Mouse (Mus musculus): ENCODE data around the gene Cux1. TPM values are rescaled to one million over a fixed set of nuclear protein-coding genes. Genes with fewer than 3 reads are reported as not detected.

Cux1 gene
- polyA plus RNA-seq, 1 experiment from 2014 or later: 163 TPM

DNA sequence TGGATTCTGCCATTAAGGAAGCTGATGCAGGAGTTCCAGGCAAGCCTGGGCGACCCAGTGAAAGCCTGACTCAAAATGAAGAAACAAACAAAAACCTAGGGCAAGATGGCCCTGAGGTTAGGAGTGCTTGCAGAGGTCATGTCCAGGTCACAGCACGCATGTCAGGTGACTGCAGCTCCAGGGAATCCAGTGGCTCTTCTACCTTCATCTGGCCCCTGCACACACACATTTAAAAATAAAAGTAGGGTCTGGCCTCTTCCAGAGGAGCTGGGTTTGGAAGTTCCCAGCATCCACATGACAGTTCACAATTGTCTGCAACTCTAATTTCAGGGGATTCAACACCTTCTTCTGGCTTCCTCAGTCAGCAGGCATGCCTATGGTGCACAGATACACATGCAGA, 21.7 kb upstream of the Cux1 start:
- Histone ChIP-seq H3K27ac (ENCODE audit: low read depth, low read length) (no peak overlapping the region), H3K9me3 (ENCODE audit: control insufficient read depth, low read length) (no peaks in the 10 kb centered on the region), H3K4me2 (ENCODE audit: low read depth, low read length, severe bottlenecking) (no peak overlapping the region), H3K4me1 (replicated peaks; ENCODE audit: control insufficient read depth, insufficient read depth, low read length) (no peaks in the 10 kb centered on the region), H3K4me3 (ENCODE audit: low read depth, low read length) (no peak overlapping the region), H3K36me3 (ENCODE audit: control insufficient read depth, insufficient read depth, low read length) (no peaks in the 10 kb centered on the region), H3K27me3 (ENCODE audit: control insufficient read depth, insufficient read depth, low read length) (no peaks in the 10 kb centered on the region), H3K9ac (ENCODE audit: low read length) (no peak overlapping the region)
- DNase-seq (ENCODE audit: low spot score) (no peak), ATAC-seq (replicated peaks; ENCODE audit: low FRiP score) (no peak)
- WGBS: 74% methylated on average over 2 of the region's 2 CpGs

DNA sequence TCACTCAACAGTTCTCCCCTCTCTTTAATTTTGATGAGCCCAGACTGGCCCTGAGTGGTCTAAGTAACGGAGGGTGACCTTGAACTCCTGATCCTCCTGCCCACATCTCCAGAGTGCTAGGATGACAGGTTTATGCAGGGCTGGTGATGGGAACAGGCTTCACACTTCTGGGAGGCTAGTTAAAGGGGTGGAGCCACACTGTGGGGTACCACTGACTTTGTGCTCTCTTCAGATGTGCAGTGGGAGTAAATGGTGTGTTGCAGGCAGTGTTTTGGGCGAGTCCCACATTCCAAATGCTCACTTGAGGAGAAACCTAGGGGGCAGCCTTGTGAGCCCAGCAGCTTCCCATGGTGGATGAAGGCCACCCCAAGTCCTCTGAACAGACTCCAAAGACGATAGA, 21.2 kb upstream of the Cux1 start:
- Histone ChIP-seq H3K4me2 (ENCODE audit: low read depth, low read length, severe bottlenecking) (no peak overlapping the region), H3K9me3 (ENCODE audit: control insufficient read depth, low read length) (no peaks in the 10 kb centered on the region), H3K27ac (ENCODE audit: low read depth, low read length) (no peak overlapping the region), H3K36me3 (ENCODE audit: control insufficient read depth, insufficient read depth, low read length) (no peaks in the 10 kb centered on the region), H3K4me1 (replicated peaks; ENCODE audit: control insufficient read depth, insufficient read depth, low read length) (no peaks in the 10 kb centered on the region), H3K4me3 (ENCODE audit: low read depth, low read length) (no peak overlapping the region), H3K9ac (ENCODE audit: low read length) (no peak overlapping the region), H3K27me3 (ENCODE audit: control insufficient read depth, insufficient read depth, low read length) (no peaks in the 10 kb centered on the region)
- ATAC-seq (replicated peaks; ENCODE audit: low FRiP score) (no peak), DNase-seq (ENCODE audit: low spot score) (no peak)
- 75% methylated on average over 3 of the region's 3 CpGs for WGBS

DNA sequence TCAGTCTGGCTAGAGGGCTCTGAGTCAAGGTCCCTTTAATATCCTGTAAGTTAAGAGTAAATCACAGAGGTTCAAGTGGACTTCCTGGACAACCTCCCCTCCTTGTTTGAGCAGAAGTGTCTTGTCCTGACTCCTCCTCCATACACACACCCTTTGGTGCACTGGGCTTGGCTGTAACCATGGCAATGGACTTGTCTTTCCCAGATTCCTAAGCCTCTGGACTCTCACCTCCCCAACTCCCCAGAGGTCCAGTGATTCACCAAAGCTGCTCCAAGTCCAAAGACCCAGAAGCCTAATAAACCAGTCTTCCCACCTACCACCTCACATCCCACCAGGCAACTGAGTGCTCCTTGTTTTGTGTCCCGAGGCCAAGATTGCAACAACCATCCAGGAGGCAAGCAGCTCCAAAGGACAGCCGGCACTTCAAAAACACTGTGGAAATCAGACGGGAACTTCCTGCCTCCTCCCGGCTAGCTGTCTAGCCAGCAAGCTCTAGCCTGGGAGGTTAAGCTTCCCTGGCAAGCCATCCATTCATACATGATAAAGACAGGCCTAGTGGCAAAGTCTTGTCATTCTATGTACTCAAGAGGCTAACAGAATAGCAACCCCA, 17.5 kb upstream of the Cux1 start:
- DNase-seq (ENCODE audit: low spot score) (no peak), ATAC-seq (replicated peaks; ENCODE audit: low FRiP score) (no peak)
- Histone ChIP-seq H3K27me3 (ENCODE audit: control insufficient read depth, insufficient read depth, low read length) (peaks cover 11% of the 10 kb centered on the region), H3K36me3 (ENCODE audit: control insufficient read depth, insufficient read depth, low read length) (no peaks in the 10 kb centered on the region), H3K9me3 (ENCODE audit: control insufficient read depth, low read length) (no peaks in the 10 kb centered on the region), H3K4me2 (ENCODE audit: low read depth, low read length, severe bottlenecking) (no peak overlapping the region), H3K4me3 (ENCODE audit: low read depth, low read length) (no peak overlapping the region), H3K27ac (ENCODE audit: low read depth, low read length) (no peak overlapping the region), H3K9ac (ENCODE audit: low read length) (no peak overlapping the region), H3K4me1 (replicated peaks; ENCODE audit: control insufficient read depth, insufficient read depth, low read length) (no peaks in the 10 kb centered on the region)
- 59% methylated on average over 4 of the region's 4 CpGs for WGBS

DNA sequence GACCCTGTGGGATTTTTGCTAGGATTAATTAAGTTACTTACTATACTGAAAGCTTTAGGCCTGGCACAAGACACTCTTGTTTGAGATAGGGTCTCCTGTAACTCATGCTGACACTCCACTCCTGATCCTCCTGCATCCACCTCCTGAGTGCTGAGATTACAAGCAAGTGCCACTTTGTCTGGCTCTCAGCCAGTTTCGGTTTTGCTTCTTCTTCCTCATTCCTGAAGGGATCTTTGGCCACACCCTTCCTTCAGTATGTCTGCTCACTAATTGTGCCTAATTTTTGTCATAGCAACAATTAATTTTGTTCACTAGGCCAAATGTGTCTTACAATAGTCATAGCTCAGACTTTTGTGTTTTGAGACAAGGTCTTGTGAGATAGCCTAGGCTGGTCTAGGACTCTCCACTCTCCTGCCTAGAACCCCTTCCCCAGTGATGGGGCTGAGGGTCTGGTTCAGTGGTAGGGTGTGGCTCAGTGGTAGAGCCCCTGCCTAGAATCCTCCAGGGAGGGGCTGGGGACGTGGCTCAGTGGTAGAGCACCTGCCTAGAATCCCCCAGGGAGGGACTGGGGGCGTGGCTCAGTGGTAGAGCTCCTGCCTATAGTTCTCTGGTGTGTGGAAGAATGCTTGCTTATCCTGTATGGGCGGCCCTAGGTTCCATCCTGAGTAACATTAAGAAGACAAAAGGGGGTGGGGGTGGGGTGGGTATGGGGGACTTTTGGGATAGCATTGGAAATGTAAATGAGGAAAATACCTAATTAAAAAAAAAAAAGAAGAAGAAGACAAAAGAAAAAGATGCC, 16.6 kb upstream of the Cux1 start:
- Histone ChIP-seq H3K27ac (ENCODE audit: low read depth, low read length) (no peak overlapping the region), H3K4me2 (ENCODE audit: low read depth, low read length, severe bottlenecking) (no peak overlapping the region), H3K4me1 (replicated peaks; ENCODE audit: control insufficient read depth, insufficient read depth, low read length) (no peaks in the 10 kb centered on the region), H3K9me3 (ENCODE audit: control insufficient read depth, low read length) (no peaks in the 10 kb centered on the region), H3K4me3 (ENCODE audit: low read depth, low read length) (no peak overlapping the region), H3K9ac (ENCODE audit: low read length) (no peak overlapping the region), H3K27me3 (ENCODE audit: control insufficient read depth, insufficient read depth, low read length) (peaks cover 11% of the 10 kb centered on the region), H3K36me3 (ENCODE audit: control insufficient read depth, insufficient read depth, low read length) (no peaks in the 10 kb centered on the region)
- ATAC-seq (replicated peaks; ENCODE audit: low FRiP score): no peak
- WGBS: 81% methylated on average over 4 of the region's 4 CpGs
- no peak for DNase-seq (ENCODE audit: low spot score)

DNA sequence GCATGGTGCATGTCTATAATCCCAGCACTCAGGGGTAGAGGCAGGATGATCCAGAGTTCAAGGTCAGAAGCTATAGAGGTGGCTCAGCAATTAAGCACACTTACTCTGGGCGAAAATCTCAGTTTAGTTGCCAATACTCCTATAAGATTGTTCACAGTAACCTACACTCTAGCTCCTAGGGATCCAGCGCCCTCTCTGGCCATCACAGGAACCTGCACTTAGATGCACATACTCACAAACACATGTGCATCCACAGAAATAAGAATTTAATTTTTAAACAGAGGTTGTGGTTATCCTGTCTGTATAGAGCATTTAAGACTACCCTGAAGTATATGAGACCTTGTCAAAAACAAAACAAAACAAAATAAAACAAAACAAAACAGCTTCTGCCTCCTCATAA, 16.0 kb upstream of the Cux1 start:
- ATAC-seq (replicated peaks; ENCODE audit: low FRiP score) (no peak), DNase-seq (ENCODE audit: low spot score) (no peak)
- no peak overlapping the region for H3K4me3 ChIP-seq (ENCODE audit: low read depth, low read length)
- H3K9me3 ChIP-seq (ENCODE audit: control insufficient read depth, low read length): no peaks in the 10 kb centered on the region
- H3K27me3 ChIP-seq (ENCODE audit: control insufficient read depth, insufficient read depth, low read length): peaks cover 11% of the 10 kb centered on the region
- H3K4me2 ChIP-seq (ENCODE audit: low read depth, low read length, severe bottlenecking): no peak overlapping the region
- no peak overlapping the region for H3K9ac ChIP-seq (ENCODE audit: low read length)
- WGBS: 86% methylated on average over 2 of the region's 2 CpGs
- H3K4me1 ChIP-seq (replicated peaks; ENCODE audit: control insufficient read depth, insufficient read depth, low read length): no peaks in the 10 kb centered on the region
- H3K27ac ChIP-seq (ENCODE audit: low read depth, low read length): no peak overlapping the region
- no peaks in the 10 kb centered on the region for H3K36me3 ChIP-seq (ENCODE audit: control insufficient read depth, insufficient read depth, low read length)

DNA sequence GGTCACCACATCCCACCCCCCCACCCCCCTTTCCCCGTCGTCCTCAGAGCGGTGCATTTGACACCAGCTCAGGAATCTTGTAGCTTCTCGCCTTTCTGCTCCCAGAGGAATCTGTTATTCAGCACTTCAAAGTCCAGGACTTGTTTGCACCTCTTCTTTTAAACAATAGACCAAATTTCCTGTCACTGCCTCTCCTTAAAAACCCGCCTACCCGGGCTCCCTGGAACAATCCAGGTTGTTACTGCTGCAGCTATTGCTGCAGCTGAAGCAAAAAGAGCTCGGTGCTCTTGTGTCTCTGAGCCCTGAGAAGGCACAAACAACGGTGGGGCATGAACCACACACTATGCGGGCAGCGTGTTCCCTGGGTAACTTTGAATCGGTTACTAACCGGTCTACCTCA, 14.9 kb upstream of the Cux1 start:
- ATAC-seq (replicated peaks; ENCODE audit: low FRiP score) (no peak), DNase-seq (ENCODE audit: low spot score) (no peak)
- no peak overlapping the region for H3K4me2 ChIP-seq (ENCODE audit: low read depth, low read length, severe bottlenecking)
- no peak overlapping the region for H3K9ac ChIP-seq (ENCODE audit: low read length)
- H3K9me3 ChIP-seq (ENCODE audit: control insufficient read depth, low read length): no peaks in the 10 kb centered on the region
- H3K4me1 ChIP-seq (replicated peaks; ENCODE audit: control insufficient read depth, insufficient read depth, low read length): no peaks in the 10 kb centered on the region
- no peak overlapping the region for H3K4me3 ChIP-seq (ENCODE audit: low read depth, low read length)
- H3K36me3 ChIP-seq (ENCODE audit: control insufficient read depth, insufficient read depth, low read length): no peaks in the 10 kb centered on the region
- WGBS: 11% methylated on average over 12 of the region's 12 CpGs
- H3K27me3 ChIP-seq (ENCODE audit: control insufficient read depth, insufficient read depth, low read length): peaks cover 11% of the 10 kb centered on the region
- H3K27ac ChIP-seq (ENCODE audit: low read depth, low read length): no peak overlapping the region

DNA sequence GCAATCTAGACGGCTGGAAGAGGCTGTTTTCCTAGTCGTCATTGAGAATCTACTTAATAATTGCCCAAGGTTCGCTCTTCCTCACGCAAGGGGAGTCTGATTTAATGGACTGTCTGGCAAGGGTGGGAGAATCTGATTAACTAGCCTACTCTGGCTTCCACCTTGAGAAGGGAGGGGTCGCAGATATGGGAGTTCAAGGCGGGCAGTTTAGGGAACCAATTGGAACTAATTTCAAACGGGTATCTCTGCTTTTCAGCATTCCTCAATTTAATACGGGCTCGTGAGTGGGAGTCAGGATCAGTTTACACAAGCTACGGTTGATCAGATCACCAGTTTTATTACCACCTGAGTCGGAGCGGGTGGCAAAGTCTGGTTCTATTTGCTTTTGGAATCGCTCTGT, 14.3 kb upstream of the Cux1 start:
- ATAC-seq (replicated peaks; ENCODE audit: low FRiP score) (no peak), DNase-seq (ENCODE audit: low spot score) (no peak)
- Histone ChIP-seq H3K27me3 (ENCODE audit: control insufficient read depth, insufficient read depth, low read length) (peaks cover 11% of the 10 kb centered on the region), H3K9ac (ENCODE audit: low read length) (no peak overlapping the region), H3K4me3 (ENCODE audit: low read depth, low read length) (no peak overlapping the region), H3K9me3 (ENCODE audit: control insufficient read depth, low read length) (no peaks in the 10 kb centered on the region), H3K4me1 (replicated peaks; ENCODE audit: control insufficient read depth, insufficient read depth, low read length) (no peaks in the 10 kb centered on the region), H3K27ac (ENCODE audit: low read depth, low read length) (no peak overlapping the region), H3K36me3 (ENCODE audit: control insufficient read depth, insufficient read depth, low read length) (no peaks in the 10 kb centered on the region), H3K4me2 (ENCODE audit: low read depth, low read length, severe bottlenecking) (no peak overlapping the region)
- 3% methylated on average over 13 of the region's 13 CpGs for WGBS

DNA sequence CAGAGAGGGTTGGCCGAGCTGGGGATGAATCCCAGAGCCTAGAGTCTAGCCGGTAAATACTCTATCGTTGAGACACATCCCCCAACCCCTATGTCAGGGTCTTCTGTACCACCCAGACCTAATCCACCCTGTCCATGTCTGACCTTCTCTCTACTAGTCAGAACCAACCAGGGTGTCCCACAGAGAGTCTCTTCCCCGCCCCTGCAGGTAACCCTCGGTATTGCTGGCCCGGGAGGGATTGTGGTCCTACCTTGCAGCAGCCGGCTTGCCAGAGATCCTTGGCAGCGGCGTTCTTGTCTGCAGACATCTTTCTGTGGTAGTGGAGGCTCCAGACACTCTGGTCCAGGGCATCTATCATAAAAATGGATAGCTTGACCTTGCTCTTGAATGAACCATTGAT, 13.9 kb upstream of the Cux1 start:
- no peak overlapping the region for H3K4me2 ChIP-seq (ENCODE audit: low read depth, low read length, severe bottlenecking)
- no peak overlapping the region for H3K9ac ChIP-seq (ENCODE audit: low read length)
- no peak overlapping the region for H3K4me3 ChIP-seq (ENCODE audit: low read depth, low read length)
- H3K9me3 ChIP-seq (ENCODE audit: control insufficient read depth, low read length): no peaks in the 10 kb centered on the region
- no peaks in the 10 kb centered on the region for H3K4me1 ChIP-seq (replicated peaks; ENCODE audit: control insufficient read depth, insufficient read depth, low read length)
- H3K27me3 ChIP-seq (ENCODE audit: control insufficient read depth, insufficient read depth, low read length): peaks cover 11% of the 10 kb centered on the region
- DNase-seq (ENCODE audit: low spot score) (peak; percentile 78), ATAC-seq (replicated peaks; ENCODE audit: low FRiP score) (no peak)
- H3K36me3 ChIP-seq (ENCODE audit: control insufficient read depth, insufficient read depth, low read length): no peaks in the 10 kb centered on the region
- 18% methylated on average over 9 of the region's 9 CpGs for WGBS
- no peak overlapping the region for H3K27ac ChIP-seq (ENCODE audit: low read depth, low read length)

DNA sequence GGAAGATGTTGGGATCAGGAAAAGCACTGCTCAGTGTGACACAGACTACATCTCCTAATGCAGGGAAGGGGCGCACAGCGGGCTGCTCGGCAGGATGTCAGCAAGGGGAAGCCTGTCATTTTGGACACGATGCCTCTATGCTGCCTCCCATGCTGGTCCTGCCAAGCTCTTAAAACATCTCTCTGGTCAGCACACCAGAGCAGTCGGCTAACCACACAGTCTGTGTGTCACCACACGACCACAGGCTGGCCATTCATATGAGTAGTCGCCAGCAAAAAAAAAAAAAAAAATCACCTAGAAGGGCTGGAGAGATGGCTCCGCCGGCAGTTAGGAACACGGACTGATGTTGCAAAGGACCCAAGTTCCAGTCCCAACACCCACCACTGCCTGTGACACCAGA, 10.9 kb upstream of the Cux1 start:
- H3K4me1 ChIP-seq (replicated peaks; ENCODE audit: control insufficient read depth, insufficient read depth, low read length): no peaks in the 10 kb centered on the region
- no peak overlapping the region for H3K9ac ChIP-seq (ENCODE audit: low read length)
- no peaks in the 10 kb centered on the region for H3K36me3 ChIP-seq (ENCODE audit: control insufficient read depth, insufficient read depth, low read length)
- peaks cover 11% of the 10 kb centered on the region for H3K27me3 ChIP-seq (ENCODE audit: control insufficient read depth, insufficient read depth, low read length)
- no peak overlapping the region for H3K27ac ChIP-seq (ENCODE audit: low read depth, low read length)
- no peak overlapping the region for H3K4me3 ChIP-seq (ENCODE audit: low read depth, low read length)
- DNase-seq (ENCODE audit: low spot score) (no peak), ATAC-seq (replicated peaks; ENCODE audit: low FRiP score) (no peak)
- no peaks in the 10 kb centered on the region for H3K9me3 ChIP-seq (ENCODE audit: control insufficient read depth, low read length)
- 49% methylated on average over 10 of the region's 10 CpGs for WGBS
- H3K4me2 ChIP-seq (ENCODE audit: low read depth, low read length, severe bottlenecking): no peak overlapping the region

Measured in forebrain, embryonic 11.5 days (tissue).